Mouse (Mus musculus): ENCODE data around the gene Loxl3. TPM values are rescaled to one million over a fixed set of nuclear protein-coding genes. Genes with fewer than 3 reads are reported as not detected.
A peak's percentile ranks its signal among the peaks of the same experiment; 100 is the strongest.

Gene Loxl3
- polyA plus RNA-seq, 1 experiment from 2014 or later = 9.2 TPM

DNA sequence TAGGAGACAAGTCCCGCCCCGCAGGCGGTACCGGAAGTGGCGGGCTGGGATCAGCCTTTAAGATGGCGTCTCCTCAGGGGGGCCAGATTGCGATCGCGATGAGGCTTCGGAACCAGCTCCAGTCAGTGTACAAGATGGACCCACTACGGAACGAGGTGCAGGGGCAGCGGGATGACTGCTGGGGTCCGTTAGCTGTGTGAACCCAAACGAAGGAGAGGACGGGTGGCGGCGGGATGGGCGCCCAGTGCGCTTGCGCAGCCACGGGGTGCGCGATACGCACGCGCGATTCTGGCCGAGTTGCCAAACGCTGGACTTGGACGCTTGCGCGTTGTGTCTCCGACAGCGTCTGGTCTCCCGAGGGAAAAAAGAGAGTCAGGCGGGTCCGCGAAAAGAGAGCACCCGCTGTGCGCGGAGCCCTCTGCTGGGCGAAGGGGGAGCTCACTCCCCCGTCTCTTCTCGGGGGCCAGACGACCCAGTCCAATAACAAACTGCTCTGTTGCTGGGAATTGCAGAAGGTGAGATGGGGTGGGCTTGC is 44.4 kb downstream of the Loxl3 start:
- Histone ChIP-seq H3K4me3 (ENCODE audit: low read depth, low read length) (peak overlapping the region; percentile 72), H3K4me1 (ENCODE audit: control insufficient read depth, insufficient read depth, low read length) (peaks cover 5% of the 10 kb centered on the region), H3K27me3 (ENCODE audit: control insufficient read depth, insufficient read depth, low read length) (peaks cover 26% of the 10 kb centered on the region), H3K4me2 (ENCODE audit: low read depth) (peak overlapping the region; percentile 98), H3K36me3 (ENCODE audit: control insufficient read depth, insufficient read depth, low read length) (no peaks in the 10 kb centered on the region; the same call in 1 of the 2 replicates), H3K9me3 (ENCODE audit: control insufficient read depth, low read length) (no peaks in the 10 kb centered on the region), H3K9ac (ENCODE audit: low read length) (peak overlapping the region; percentile 74), H3K27ac (ENCODE audit: low read depth, low read length) (peak overlapping the region; percentile 77)
- DNase-seq (ENCODE audit: low spot score) (peak; percentile 100), ATAC-seq (ENCODE audit: insufficient read depth, low FRiP score, low TSS enrichment) (peak; percentile 89)
- WGBS = under 1% methylated on average over 46 of the region's 46 CpGs

DNA sequence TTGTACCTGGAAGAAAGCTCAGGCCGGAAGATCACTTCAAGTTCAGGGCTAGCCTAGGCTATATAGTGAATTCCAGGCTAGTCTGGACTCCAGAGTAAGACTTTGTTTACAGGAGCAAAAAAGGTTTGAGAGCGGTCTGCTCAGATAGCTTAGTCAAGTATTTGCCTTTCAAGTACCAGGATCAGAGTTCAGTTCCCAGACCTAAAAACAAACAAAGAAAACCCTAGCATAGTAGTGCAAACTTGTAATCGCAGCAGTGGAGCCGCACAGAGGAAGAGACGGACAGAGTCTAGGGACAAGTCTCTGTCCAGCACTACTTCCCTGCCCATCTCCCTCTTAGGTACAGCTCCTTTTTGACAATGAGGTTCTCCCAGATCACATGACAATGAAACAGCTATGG is 46.2 kb downstream of the Loxl3 start:
- Histone ChIP-seq H3K27me3 (ENCODE audit: control insufficient read depth, insufficient read depth, low read length) (peaks cover 30% of the 10 kb centered on the region), H3K4me3 (ENCODE audit: low read depth, low read length) (no peak overlapping the region), H3K4me2 (ENCODE audit: low read depth) (no peak overlapping the region), H3K36me3 (ENCODE audit: control insufficient read depth, insufficient read depth, low read length) (no peaks in the 10 kb centered on the region; the same call in 1 of the 2 replicates), H3K4me1 (ENCODE audit: control insufficient read depth, insufficient read depth, low read length) (peaks cover 10% of the 10 kb centered on the region), H3K9ac (ENCODE audit: low read length) (no peak overlapping the region), H3K27ac (ENCODE audit: low read depth, low read length) (no peak overlapping the region), H3K9me3 (ENCODE audit: control insufficient read depth, low read length) (no peaks in the 10 kb centered on the region)
- ATAC-seq (ENCODE audit: insufficient read depth, low FRiP score, low TSS enrichment) = no peak
- WGBS = 96% methylated on average over 5 of the region's 5 CpGs
- no peak for DNase-seq (ENCODE audit: low spot score)

DNA sequence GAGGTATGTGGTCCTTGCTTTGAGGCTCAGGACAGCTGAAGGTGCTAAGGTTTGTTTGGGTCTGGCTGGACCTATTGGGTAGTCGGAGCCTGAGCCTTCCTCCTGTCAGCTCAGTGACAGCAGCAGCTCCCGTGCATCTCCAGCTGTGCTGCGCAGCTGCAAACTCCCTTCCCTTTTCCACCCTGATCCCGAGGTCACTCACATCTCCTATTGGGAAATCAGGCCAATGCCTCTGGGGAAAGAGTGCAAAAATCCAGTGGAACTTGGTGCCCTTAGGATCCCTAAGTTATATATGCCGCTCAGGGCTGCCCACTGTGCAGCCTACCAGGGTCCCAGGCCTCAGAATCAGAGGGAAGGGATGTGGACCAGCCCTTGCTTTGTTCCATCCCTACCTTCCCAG is 49.5 kb downstream of the Loxl3 start:
- peaks cover 13% of the 10 kb centered on the region for H3K4me1 ChIP-seq (ENCODE audit: control insufficient read depth, insufficient read depth, low read length)
- no peak overlapping the region for H3K9ac ChIP-seq (ENCODE audit: low read length)
- 14% methylated on average over 5 of the region's 5 CpGs for WGBS

DNA sequence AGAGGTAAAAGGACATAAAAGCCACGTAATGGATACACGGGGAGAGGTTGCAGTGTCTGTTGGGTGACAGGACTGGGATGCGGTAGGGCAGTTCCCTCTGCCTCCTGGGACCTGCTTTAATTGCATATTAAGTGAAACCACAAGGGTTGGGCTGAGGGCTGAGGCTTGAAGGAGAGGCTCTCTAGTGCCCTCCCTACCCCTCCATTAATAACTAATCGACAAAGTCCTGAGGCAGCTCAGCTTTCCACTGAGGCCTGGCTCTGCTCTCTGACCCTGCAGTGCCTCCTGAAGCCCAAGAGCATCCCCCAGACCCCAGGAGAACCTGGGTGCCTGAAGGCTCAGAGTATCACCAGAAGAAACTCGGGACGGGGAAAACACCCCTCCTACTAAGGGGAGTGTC is 50.5 kb downstream of the Loxl3 start:
- no peak overlapping the region for H3K9ac ChIP-seq (ENCODE audit: low read length)
- ATAC-seq (ENCODE audit: insufficient read depth, low FRiP score, low TSS enrichment) = no peak
- no peak overlapping the region for H3K27ac ChIP-seq (ENCODE audit: low read depth, low read length)

More for the DNA sequence above, 49.5 kb downstream of the Loxl3 start:
- no peak overlapping the region for H3K4me3 ChIP-seq (ENCODE audit: low read depth, low read length)
- DNase-seq (ENCODE audit: low spot score) (no peak), ATAC-seq (ENCODE audit: insufficient read depth, low FRiP score, low TSS enrichment) (no peak)
- H3K36me3 ChIP-seq (ENCODE audit: control insufficient read depth, insufficient read depth, low read length) = no peaks in the 10 kb centered on the region; the same call in 1 of the 2 replicates
- H3K4me2 ChIP-seq (ENCODE audit: low read depth) = no peak overlapping the region
- H3K27ac ChIP-seq (ENCODE audit: low read depth, low read length) = no peak overlapping the region
- H3K27me3 ChIP-seq (ENCODE audit: control insufficient read depth, insufficient read depth, low read length) = peaks cover 51% of the 10 kb centered on the region
- H3K9me3 ChIP-seq (ENCODE audit: control insufficient read depth, low read length) = no peaks in the 10 kb centered on the region

DNA sequence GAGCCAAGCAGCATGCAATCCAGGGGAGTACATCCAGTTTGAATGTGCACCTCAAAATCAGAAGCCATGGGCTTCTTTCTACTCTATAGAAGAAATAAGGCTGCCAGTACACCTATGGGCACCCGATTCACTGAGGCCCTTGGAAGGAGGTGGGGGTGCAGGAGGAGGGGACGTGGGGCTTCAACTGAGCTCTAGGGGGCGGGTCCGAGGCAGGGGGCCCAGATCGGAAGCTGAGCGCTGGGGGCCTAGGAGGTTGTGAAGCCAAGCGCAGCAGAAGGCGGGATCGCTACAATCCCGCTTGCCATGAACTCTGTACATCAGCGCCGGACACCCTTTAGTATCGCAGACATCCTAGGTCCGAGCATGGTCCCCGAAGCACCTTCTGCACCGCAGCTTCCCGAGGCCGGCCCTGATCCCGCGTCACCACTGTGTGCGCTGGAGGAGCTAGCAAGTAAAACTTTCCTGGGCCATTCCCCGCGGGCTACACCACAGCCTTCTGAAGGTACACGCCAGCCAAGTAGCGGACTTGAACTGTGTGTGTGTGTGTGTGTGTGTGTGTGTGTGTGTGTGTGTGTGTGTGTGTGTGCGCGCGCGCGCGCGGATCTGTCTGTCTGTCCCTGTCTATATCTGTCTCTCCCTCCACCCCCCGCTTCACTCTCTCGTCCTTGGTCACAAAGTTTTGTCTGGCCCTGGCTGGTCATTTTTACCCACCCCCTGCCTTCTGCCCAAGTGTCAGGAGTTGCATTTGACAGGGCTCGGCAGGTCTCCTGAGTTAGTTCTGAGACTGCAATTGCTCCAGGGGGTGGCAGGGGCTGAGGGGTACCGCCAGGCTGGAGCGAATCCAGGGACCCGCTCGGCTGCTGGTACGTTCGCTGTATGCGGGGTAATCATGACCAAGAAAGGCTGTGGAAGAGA is 52.4 kb downstream of the Loxl3 start, which contains the start of gene Lbx2:
Lbx2 (plus strand) TSS at position 247 of the 915 bp plus-strand sequence.
- Histone ChIP-seq H3K4me3 (ENCODE audit: low read depth, low read length) (peak within 1 kb of the TSS; percentile 19; the same call in 1 of the 2 replicates), H3K36me3 (ENCODE audit: control insufficient read depth, insufficient read depth, low read length) (no peaks in the 10 kb centered on the region; the same call in 1 of the 2 replicates), H3K9ac (ENCODE audit: low read length) (0 out of 2 replicates have a peak within 1 kb of the TSS, but pooled peaks have one; percentile 11), H3K9me3 (ENCODE audit: control insufficient read depth, low read length) (no peaks in the 10 kb centered on the region), H3K4me1 (ENCODE audit: control insufficient read depth, insufficient read depth, low read length) (peaks cover 8% of the 10 kb centered on the region; the same call in 1 of the 2 replicates), H3K27ac (ENCODE audit: low read depth, low read length) (no peak within 1 kb of the TSS), H3K4me2 (ENCODE audit: low read depth) (peak within 1 kb of the TSS; percentile 31; the same call in 1 of the 2 replicates), H3K27me3 (ENCODE audit: control insufficient read depth, insufficient read depth, low read length) (peaks cover 62% of the 10 kb centered on the region)
- ATAC-seq (ENCODE audit: insufficient read depth, low FRiP score, low TSS enrichment) (no peak), DNase-seq (ENCODE audit: low spot score) (no peak)
- 2% methylated on average over 42 of the region's 42 CpGs for WGBS

More for the DNA sequence above, 50.5 kb downstream of the Loxl3 start:
- DNase-seq (ENCODE audit: low spot score) = no peak
- Histone ChIP-seq H3K4me3 (ENCODE audit: low read depth, low read length) (no peak overlapping the region), H3K4me1 (ENCODE audit: control insufficient read depth, insufficient read depth, low read length) (peaks cover 8% of the 10 kb centered on the region; the same call in 1 of the 2 replicates), H3K27me3 (ENCODE audit: control insufficient read depth, insufficient read depth, low read length) (peaks cover 59% of the 10 kb centered on the region), H3K9me3 (ENCODE audit: control insufficient read depth, low read length) (no peaks in the 10 kb centered on the region), H3K4me2 (ENCODE audit: low read depth) (no peak overlapping the region), H3K36me3 (ENCODE audit: control insufficient read depth, insufficient read depth, low read length) (no peaks in the 10 kb centered on the region; the same call in 1 of the 2 replicates)
- 6% methylated on average over 6 of the region's 6 CpGs for WGBS

DNA sequence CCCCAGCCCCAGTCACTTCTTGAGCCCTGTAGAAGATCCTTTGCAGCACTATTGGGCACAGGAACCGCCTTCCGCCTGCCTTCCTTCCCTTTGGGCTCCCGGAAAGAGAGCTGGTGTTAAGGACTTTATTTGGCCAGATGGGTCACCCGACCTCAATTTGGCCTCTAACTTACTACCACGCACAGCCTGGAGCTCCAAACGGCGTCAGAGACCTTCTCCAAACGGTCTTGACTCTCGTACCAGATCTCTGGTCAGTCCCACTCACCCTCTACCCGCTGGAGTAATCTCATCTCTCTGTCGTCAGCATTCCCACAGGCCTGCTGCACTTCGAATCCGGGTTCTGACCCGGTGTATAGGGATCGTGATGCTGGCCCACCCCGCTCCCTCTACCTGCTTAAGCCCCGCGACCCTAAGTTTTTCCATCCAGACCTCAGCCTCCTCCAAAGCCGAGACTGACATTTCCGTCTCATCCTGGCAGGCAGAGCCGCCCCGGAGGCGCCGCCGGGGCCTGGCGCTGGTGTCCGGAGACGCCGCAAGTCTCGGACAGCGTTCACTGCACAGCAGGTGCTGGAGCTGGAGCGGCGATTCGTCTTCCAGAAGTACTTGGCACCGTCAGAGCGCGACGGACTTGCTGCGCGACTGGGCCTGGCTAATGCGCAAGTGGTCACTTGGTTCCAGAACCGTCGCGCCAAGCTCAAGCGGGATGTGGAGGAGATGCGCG is 53.4 kb downstream of the Loxl3 start:
- no peak for ATAC-seq (ENCODE audit: insufficient read depth, low FRiP score, low TSS enrichment)
- H3K27ac ChIP-seq (ENCODE audit: low read depth, low read length) = no peak overlapping the region
- peak overlapping the region; percentile 19; the same call in 1 of the 2 replicates for H3K4me3 ChIP-seq (ENCODE audit: low read depth, low read length)
- peak overlapping the region; percentile 31 for H3K4me2 ChIP-seq (ENCODE audit: low read depth)
- peaks cover 62% of the 10 kb centered on the region for H3K27me3 ChIP-seq (ENCODE audit: control insufficient read depth, insufficient read depth, low read length)
- peak; percentile 56 for DNase-seq (ENCODE audit: low spot score)
- peaks cover 8% of the 10 kb centered on the region; the same call in 1 of the 2 replicates for H3K4me1 ChIP-seq (ENCODE audit: control insufficient read depth, insufficient read depth, low read length)
- no peaks in the 10 kb centered on the region for H3K9me3 ChIP-seq (ENCODE audit: control insufficient read depth, low read length)
- no peaks in the 10 kb centered on the region for H3K36me3 ChIP-seq (ENCODE audit: control insufficient read depth, insufficient read depth, low read length)
- 1% methylated on average over 47 of the region's 47 CpGs for WGBS
- H3K9ac ChIP-seq (ENCODE audit: low read length) = no peak overlapping the region

DNA sequence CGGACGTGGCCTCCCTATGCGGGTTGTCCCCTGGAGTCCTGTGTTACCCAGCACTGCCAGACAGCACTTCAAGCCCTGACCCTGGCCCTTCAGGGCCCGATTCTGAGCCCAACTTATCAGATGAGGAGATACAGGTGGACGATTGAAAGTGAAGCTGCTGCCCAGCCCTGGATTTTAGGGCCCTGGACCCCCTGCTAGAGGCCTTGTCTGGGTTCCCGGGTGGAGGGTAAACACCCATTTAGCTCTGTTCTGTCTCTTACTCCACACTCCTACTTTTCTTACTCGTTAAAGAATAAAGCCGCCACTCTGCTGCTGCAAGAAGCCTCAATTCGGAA is 53.9 kb downstream of the Loxl3 start:
- 7% methylated on average over 9 of the region's 9 CpGs for WGBS
- no peaks in the 10 kb centered on the region for H3K9me3 ChIP-seq (ENCODE audit: control insufficient read depth, low read length)
- no peak overlapping the region for H3K27ac ChIP-seq (ENCODE audit: low read depth, low read length)
- H3K4me3 ChIP-seq (ENCODE audit: low read depth, low read length) = no peak overlapping the region
- H3K9ac ChIP-seq (ENCODE audit: low read length) = no peak overlapping the region
- no peaks in the 10 kb centered on the region for H3K36me3 ChIP-seq (ENCODE audit: control insufficient read depth, insufficient read depth, low read length)
- peak overlapping the region; percentile 31 for H3K4me2 ChIP-seq (ENCODE audit: low read depth)
- no peak for DNase-seq (ENCODE audit: low spot score)
- ATAC-seq (ENCODE audit: insufficient read depth, low FRiP score, low TSS enrichment) = no peak
- H3K27me3 ChIP-seq (ENCODE audit: control insufficient read depth, insufficient read depth, low read length) = peaks cover 62% of the 10 kb centered on the region
- peaks cover 8% of the 10 kb centered on the region; the same call in 1 of the 2 replicates for H3K4me1 ChIP-seq (ENCODE audit: control insufficient read depth, insufficient read depth, low read length)

DNA sequence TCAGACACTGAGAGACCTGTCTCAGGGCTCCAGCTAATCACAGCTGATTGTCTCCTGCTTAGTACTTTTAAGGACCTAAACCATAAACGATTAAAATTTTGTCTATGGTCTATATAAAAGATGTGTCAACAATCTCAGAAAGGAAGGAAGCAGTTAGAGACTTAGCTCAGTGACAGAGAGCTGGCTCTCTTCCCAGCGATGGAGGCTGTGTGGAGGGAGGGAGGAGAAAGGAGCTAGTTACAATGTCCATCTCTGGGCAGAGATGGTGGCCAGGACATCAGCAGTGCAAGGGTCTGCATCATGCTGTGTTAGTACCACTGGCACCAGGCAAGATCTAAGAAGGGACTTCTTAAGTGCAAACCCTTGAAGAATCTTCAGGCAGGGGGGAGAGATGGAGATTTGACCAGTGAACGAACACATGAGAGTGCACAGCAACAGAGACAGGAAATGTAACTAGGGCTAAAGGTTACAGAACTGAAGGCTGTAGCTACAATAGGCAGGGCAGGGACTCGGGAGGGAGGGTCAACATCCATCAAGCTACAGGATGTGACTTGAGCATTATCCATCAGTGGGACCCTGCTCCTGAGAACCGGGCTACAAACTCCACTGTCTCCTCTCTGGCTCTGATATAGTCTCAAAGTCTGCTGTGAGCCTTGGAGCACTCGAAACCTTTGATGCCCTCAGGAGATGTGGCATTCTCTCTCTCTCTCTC is 58.6 kb downstream of the Loxl3 start:
- Histone ChIP-seq H3K9me3 (ENCODE audit: control insufficient read depth, low read length) (no peaks in the 10 kb centered on the region), H3K4me2 (ENCODE audit: low read depth) (no peak overlapping the region), H3K27me3 (ENCODE audit: control insufficient read depth, insufficient read depth, low read length) (peaks cover 19% of the 10 kb centered on the region), H3K4me1 (ENCODE audit: control insufficient read depth, insufficient read depth, low read length) (no peaks in the 10 kb centered on the region), H3K27ac (ENCODE audit: low read depth, low read length) (no peak overlapping the region), H3K4me3 (ENCODE audit: low read depth, low read length) (no peak overlapping the region), H3K9ac (ENCODE audit: low read length) (no peak overlapping the region), H3K36me3 (ENCODE audit: control insufficient read depth, insufficient read depth, low read length) (no peaks in the 10 kb centered on the region)
- ATAC-seq (ENCODE audit: insufficient read depth, low FRiP score, low TSS enrichment) = no peak
- whole genome bisulfite sequencing = 41% methylated on average over 6 of the region's 6 CpGs
- no peak for DNase-seq (ENCODE audit: low spot score)

All from neural tube, embryonic 11.5 days (tissue).